Mouse (Mus musculus): Measurements from ENCODE around the gene Anapc11. TPM values are rescaled to one million over a fixed set of nuclear protein-coding genes. Genes with fewer than 3 reads are reported as not detected.
A peak's percentile ranks its signal among the peaks of the same experiment; 100 is the strongest.

The Anapc11 gene
- polyA plus RNA-seq, 1 experiment from 2014 or later: 224 TPM

- ATAC-seq (ENCODE audit: insufficient number of reproducible peaks, low FRiP score, low TSS enrichment, low read depth): no peak
- H3K4me2 ChIP-seq (replicated peaks): peak overlapping the region; percentile 21; the same call in 1 of the 2 replicates
Observed at GRCm38 (mm10) chr11:120629341-120629730, 31.1 kb downstream of the Anapc11 start.

GRCm38 (mm10) chr11:120629911-120630310 is 31.7 kb downstream of the Anapc11 start:
- H3K27ac ChIP-seq (replicated peaks): peak overlapping the region; percentile 65; the same call in 1 of the 2 replicates
- peaks cover 23% of the 10 kb centered on the region for H3K36me3 ChIP-seq
- H3K4me3 ChIP-seq (replicated peaks): no peak overlapping the region
- H3K4me1 ChIP-seq: peaks cover 43% of the 10 kb centered on the region
- WGBS: 34% methylated on average over 7 of the region's 7 CpGs
- no peak overlapping the region for H3K9ac ChIP-seq
- H3K27me3 ChIP-seq: no peaks in the 10 kb centered on the region
- no peak for ATAC-seq (ENCODE audit: insufficient number of reproducible peaks, low FRiP score, low TSS enrichment, low read depth)
- peak overlapping the region; percentile 21 for H3K4me2 ChIP-seq (replicated peaks)
- H3K9me3 ChIP-seq (replicated peaks): no peaks in the 10 kb centered on the region

More at GRCm38 (mm10) chr11:120629341-120629730, 31.1 kb downstream of the Anapc11 start:
- H3K36me3 ChIP-seq: peaks cover 23% of the 10 kb centered on the region
- H3K4me1 ChIP-seq: peaks cover 45% of the 10 kb centered on the region
- H3K27me3 ChIP-seq: no peaks in the 10 kb centered on the region
- H3K9ac ChIP-seq: no peak overlapping the region
- H3K9me3 ChIP-seq (replicated peaks): no peaks in the 10 kb centered on the region
- H3K27ac ChIP-seq (replicated peaks): peak overlapping the region; percentile 34; the same call in 1 of the 2 replicates
- H3K4me3 ChIP-seq (replicated peaks): no peak overlapping the region
- 81% methylated on average over 23 of the region's 23 CpGs for WGBS

GRCm38 (mm10) chr11:120630401-120630871 is 32.2 kb downstream of the Anapc11 start:
- WGBS: 48% methylated on average over 5 of the region's 5 CpGs
- Histone ChIP-seq H3K9me3 (replicated peaks) (no peaks in the 10 kb centered on the region), H3K9ac (no peak overlapping the region; the same call in 1 of the 2 replicates), H3K27ac (replicated peaks) (peak overlapping the region; percentile 65), H3K4me2 (replicated peaks) (peak overlapping the region; percentile 6; the same call in 1 of the 2 replicates), H3K4me3 (replicated peaks) (no peak overlapping the region), H3K27me3 (no peaks in the 10 kb centered on the region), H3K4me1 (peaks cover 38% of the 10 kb centered on the region), H3K36me3 (peaks cover 23% of the 10 kb centered on the region)
- no peak for ATAC-seq (ENCODE audit: insufficient number of reproducible peaks, low FRiP score, low TSS enrichment, low read depth)

GRCm38 (mm10) chr11:120630881-120631725 is 32.9 kb downstream of the Anapc11 start:
- Histone ChIP-seq H3K4me1 (peaks cover 33% of the 10 kb centered on the region), H3K4me3 (replicated peaks) (no peak overlapping the region), H3K27ac (replicated peaks) (peak overlapping the region; percentile 65), H3K9me3 (replicated peaks) (no peaks in the 10 kb centered on the region), H3K27me3 (no peaks in the 10 kb centered on the region), H3K9ac (no peak overlapping the region; the same call in 1 of the 2 replicates), H3K36me3 (peaks cover 23% of the 10 kb centered on the region), H3K4me2 (replicated peaks) (0 out of 2 replicates have a peak overlapping the region, but pooled peaks have one; percentile 65)
- no peak for ATAC-seq (ENCODE audit: insufficient number of reproducible peaks, low FRiP score, low TSS enrichment, low read depth)
- 40% methylated on average over 7 of the region's 7 CpGs for WGBS

GRCm38 (mm10) chr11:120631726-120632448 is 33.7 kb downstream of the Anapc11 start:
- Histone ChIP-seq H3K36me3 (peaks cover 20% of the 10 kb centered on the region), H3K27me3 (no peaks in the 10 kb centered on the region), H3K4me2 (replicated peaks) (peak overlapping the region; percentile 65), H3K9me3 (replicated peaks) (no peaks in the 10 kb centered on the region), H3K4me1 (peaks cover 33% of the 10 kb centered on the region), H3K4me3 (replicated peaks) (peak overlapping the region; percentile 93), H3K27ac (replicated peaks) (peak overlapping the region; percentile 86), H3K9ac (peak overlapping the region; percentile 84)
- 66% methylated on average over 4 of the region's 4 CpGs for WGBS
- ATAC-seq (ENCODE audit: insufficient number of reproducible peaks, low FRiP score, low TSS enrichment, low read depth): no peak

- peaks cover 33% of the 10 kb centered on the region for H3K4me1 ChIP-seq
- peak; percentile 86 for ATAC-seq (ENCODE audit: insufficient number of reproducible peaks, low FRiP score, low TSS enrichment, low read depth)
- H3K4me2 ChIP-seq (replicated peaks): peak overlapping the region; percentile 65
- under 1% methylated on average over 103 of the region's 116 CpGs for WGBS
- peak overlapping the region; percentile 93 for H3K4me3 ChIP-seq (replicated peaks)
- peak overlapping the region; percentile 84 for H3K9ac ChIP-seq
- no peaks in the 10 kb centered on the region for H3K9me3 ChIP-seq (replicated peaks)
- H3K27ac ChIP-seq (replicated peaks): peak overlapping the region; percentile 86
- H3K27me3 ChIP-seq: no peaks in the 10 kb centered on the region
- peaks cover 13% of the 10 kb centered on the region for H3K36me3 ChIP-seq
Observed at GRCm38 (mm10) chr11:120632559-120633519, 34.6 kb downstream of the Anapc11 start.

- Histone ChIP-seq H3K9ac (peak within 1 kb of the TSS; percentile 84), H3K4me1 (peaks cover 33% of the 10 kb centered on the region), H3K9me3 (replicated peaks) (no peaks in the 10 kb centered on the region), H3K4me3 (replicated peaks) (peak within 1 kb of the TSS; percentile 93), H3K36me3 (peaks cover 10% of the 10 kb centered on the region), H3K27ac (replicated peaks) (peak within 1 kb of the TSS; percentile 86), H3K27me3 (no peaks in the 10 kb centered on the region), H3K4me2 (replicated peaks) (peak within 1 kb of the TSS; percentile 65)
- peak; percentile 91 for ATAC-seq (ENCODE audit: insufficient number of reproducible peaks, low FRiP score, low TSS enrichment, low read depth)
- 12% methylated on average over 58 of the region's 58 CpGs for WGBS
Observed at GRCm38 (mm10) chr11:120633520-120634343, 35.5 kb downstream of the Anapc11 start, which contains the start of gene Mafg. Gene Mafg (minus strand): TSS chr11:120633600.

GRCm38 (mm10) chr11:120634810-120635209 is 36.6 kb downstream of the Anapc11 start:
- 76% methylated on average over 5 of the region's 5 CpGs for WGBS
- Histone ChIP-seq H3K27me3 (no peaks in the 10 kb centered on the region), H3K27ac (replicated peaks) (no peak overlapping the region), H3K9me3 (replicated peaks) (no peaks in the 10 kb centered on the region), H3K4me2 (replicated peaks) (no peak overlapping the region), H3K9ac (no peak overlapping the region), H3K4me1 (peaks cover 25% of the 10 kb centered on the region), H3K4me3 (replicated peaks) (no peak overlapping the region), H3K36me3 (no peaks in the 10 kb centered on the region)
- ATAC-seq (ENCODE audit: insufficient number of reproducible peaks, low FRiP score, low TSS enrichment, low read depth): no peak

- Histone ChIP-seq H3K27me3 (no peaks in the 10 kb centered on the region), H3K4me2 (replicated peaks) (no peak overlapping the region), H3K4me3 (replicated peaks) (no peak overlapping the region), H3K4me1 (peaks cover 20% of the 10 kb centered on the region), H3K9me3 (replicated peaks) (no peaks in the 10 kb centered on the region), H3K27ac (replicated peaks) (no peak overlapping the region), H3K9ac (no peak overlapping the region), H3K36me3 (no peaks in the 10 kb centered on the region)
- WGBS: 57% methylated on average over 9 of the region's 9 CpGs
- ATAC-seq (ENCODE audit: insufficient number of reproducible peaks, low FRiP score, low TSS enrichment, low read depth): no peak
Observed at GRCm38 (mm10) chr11:120641255-120641654, 43.0 kb downstream of the Anapc11 start.

GRCm38 (mm10) chr11:120641869-120642268 is 43.6 kb downstream of the Anapc11 start:
- H3K27me3 ChIP-seq: no peaks in the 10 kb centered on the region
- no peak overlapping the region for H3K27ac ChIP-seq (replicated peaks)
- no peaks in the 10 kb centered on the region for H3K36me3 ChIP-seq
- no peak for ATAC-seq (ENCODE audit: insufficient number of reproducible peaks, low FRiP score, low TSS enrichment, low read depth)
- H3K9me3 ChIP-seq (replicated peaks): no peaks in the 10 kb centered on the region
- 0 out of 2 replicates have a peak overlapping the region, but pooled peaks have one; percentile 96 for H3K4me2 ChIP-seq (replicated peaks)
- no peak overlapping the region for H3K9ac ChIP-seq
- 77% methylated on average over 8 of the region's 8 CpGs for WGBS
- no peak overlapping the region for H3K4me3 ChIP-seq (replicated peaks)
- peaks cover 20% of the 10 kb centered on the region for H3K4me1 ChIP-seq
